Mouse (Mus musculus) midbrain, embryonic 11.5 days (tissue): ENCODE measurements at regions not wholly inside any gene's neighbourhood (a gene's known extent, or its start where the extent isn't known, plus 50 kb on each side); places are given as distances from the start of the nearest gene placed in this dataset.

ENCODE experiments used
- ATAC-seq: fragments of 200-750 bp; cut with Nextera tagmentation; 2 replicates; pipeline ENCODE4 v1.8.0; 2017; ENCODE audit warnings: moderate TSS enrichment, moderate library complexity; ENCODE audit not compliant: low FRiP score
- DNase-seq: peaks from one replicate; pipeline ENCODE4 v3.0.0; 2015; ENCODE audit warnings: low spot score; ENCODE audit errors: missing footprints
- H3K27ac ChIP-seq: fragments of 300-500 bp; sonication (generic); 2 replicates; pipeline ENCODE4 v1.5.1; 2014; ENCODE audit warnings: low read depth, low read length
- H3K27me3 ChIP-seq: fragments of 300-500 bp; sonication (generic); 2 replicates; pipeline ENCODE4 v1.6.1; 2014; ENCODE audit warnings: mild to moderate bottlenecking, low read length, moderate library complexity, mixed read lengths; ENCODE audit not compliant: control insufficient read depth, insufficient read depth
- H3K36me3 ChIP-seq: fragments of 300-500 bp; sonication (generic); 2 replicates; pipeline ENCODE4 v1.6.1; 2014; ENCODE audit warnings: mild to moderate bottlenecking, low read length, moderate library complexity, mixed read lengths; ENCODE audit not compliant: control insufficient read depth, insufficient read depth
- H3K4me1 ChIP-seq: fragments of 300-500 bp; sonication (generic); 2 replicates; pipeline ENCODE4 v1.6.1; 2014; ENCODE audit warnings: low read length; ENCODE audit not compliant: control insufficient read depth, insufficient read depth
- H3K4me2 ChIP-seq: fragments of 300-500 bp; sonication (generic); 2 replicates; pipeline ENCODE4 v1.6.1; 2014; ENCODE audit warnings: mild to moderate bottlenecking, moderate library complexity
- H3K4me3 ChIP-seq: fragments of 300-500 bp; sonication (generic); 2 replicates; pipeline ENCODE4 v1.5.1; 2014; ENCODE audit warnings: low read depth, low read length
- H3K9ac ChIP-seq: fragments of 300-500 bp; sonication (generic); 2 replicates; pipeline ENCODE4 v1.6.1; 2014; ENCODE audit warnings: low read length
- H3K9me3 ChIP-seq: fragments of 300-500 bp; sonication (generic); 2 replicates; pipeline ENCODE4 v1.6.1; 2016; ENCODE audit warnings: low read length; ENCODE audit not compliant: control insufficient read depth
- WGBS: fragments of 180-500 bp; shearing (Covaris S2); extraction: QIAGEN DNeasy Blood & Tissue Kit; methylation state at CpG from one replicate; pipeline ENCODE4 v1.1.7; 2014; 5-methylcytosine and 5-hydroxymethylcytosine counted together

- H3K36me3 ChIP-seq = no peaks in the 10 kb centered on the region
- no peaks in the 10 kb centered on the region for H3K4me1 ChIP-seq
- no peak overlapping the region for H3K4me2 ChIP-seq
- no peak overlapping the region for H3K9ac ChIP-seq
- no peaks in the 10 kb centered on the region for H3K27me3 ChIP-seq
- no peak overlapping the region for H3K4me3 ChIP-seq
- no peaks in the 10 kb centered on the region for H3K9me3 ChIP-seq
- DNase-seq (peak; percentile 67), ATAC-seq (no peak)
- H3K27ac ChIP-seq = no peak overlapping the region
- 65% methylated on average over 4 of the region's 4 CpGs for WGBS
Measured at GRCm38 (mm10) chr14:25245691-25246090, 213.3 kb upstream of the Zmiz1 start.

GRCm38 (mm10) chr14:25248941-25249340 lies 210.0 kb upstream of the Zmiz1 start:
- WGBS = 87% methylated on average over 3 of the region's 3 CpGs
- H3K4me3 ChIP-seq = no peak overlapping the region

DNA sequence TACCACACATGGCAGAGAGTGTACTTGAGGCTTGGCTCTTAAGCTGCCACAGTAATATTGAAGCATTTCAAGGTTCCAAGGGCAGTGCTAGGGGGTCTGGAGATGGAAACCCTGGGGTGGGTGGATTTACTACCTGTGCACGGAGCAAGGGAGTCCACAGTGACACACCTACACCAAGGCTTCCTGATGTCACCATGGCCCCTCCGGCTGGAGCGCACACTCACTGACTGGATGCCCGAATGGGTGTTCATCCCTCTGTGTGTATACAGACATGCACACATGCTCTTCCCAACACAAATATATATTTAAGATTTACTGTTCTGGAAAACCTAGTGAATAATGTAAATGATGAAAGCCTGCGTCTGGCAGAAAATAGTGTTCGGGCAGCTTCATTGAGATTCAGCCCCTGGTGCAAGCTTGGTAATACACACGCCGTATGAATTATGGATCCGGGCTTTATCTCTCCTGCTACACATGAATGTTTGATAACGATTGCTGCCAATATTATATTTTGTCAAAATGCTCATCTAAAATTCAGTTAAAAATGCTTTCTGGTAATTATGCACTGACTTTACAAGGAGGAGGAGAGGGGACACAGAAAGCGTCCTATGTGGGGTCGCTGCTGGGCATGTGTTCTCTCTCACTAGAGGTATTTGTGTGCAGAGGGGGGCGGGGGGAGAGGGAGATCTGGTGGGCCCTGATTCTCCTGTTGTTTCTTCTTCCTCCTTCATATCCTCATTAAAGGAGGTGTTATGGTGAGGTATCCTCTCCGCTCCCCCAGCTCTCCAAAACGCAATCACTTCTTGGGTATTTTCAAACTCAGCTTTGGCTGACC lies 205.8 kb upstream of the Zmiz1 start:
- H3K36me3 ChIP-seq = no peaks in the 10 kb centered on the region
- 94% methylated on average over 15 of the region's 15 CpGs for WGBS

More at GRCm38 (mm10) chr14:25248941-25249340, 210.0 kb upstream of the Zmiz1 start:
- no peak overlapping the region for H3K27ac ChIP-seq
- ATAC-seq (no peak), DNase-seq (peak; percentile 54)
- no peak overlapping the region for H3K4me2 ChIP-seq
- no peak overlapping the region for H3K9ac ChIP-seq
- H3K36me3 ChIP-seq = no peaks in the 10 kb centered on the region
- no peaks in the 10 kb centered on the region for H3K27me3 ChIP-seq
- no peaks in the 10 kb centered on the region for H3K4me1 ChIP-seq
- no peaks in the 10 kb centered on the region for H3K9me3 ChIP-seq

GRCm38 (mm10) chr14:25263121-25263520 lies 195.9 kb upstream of the Zmiz1 start:
- Histone ChIP-seq H3K36me3 (no peaks in the 10 kb centered on the region), H3K4me1 (no peaks in the 10 kb centered on the region; the same call in 1 of the 2 replicates), H3K9me3 (no peaks in the 10 kb centered on the region), H3K4me3 (no peak overlapping the region), H3K4me2 (no peak overlapping the region), H3K9ac (no peak overlapping the region), H3K27ac (no peak overlapping the region), H3K27me3 (no peaks in the 10 kb centered on the region)
- DNase-seq (no peak), ATAC-seq (no peak)
- WGBS = 90% methylated on average over 1 of the region's 1 CpGs

More for the DNA sequence above, 205.8 kb upstream of the Zmiz1 start:
- no peaks in the 10 kb centered on the region for H3K9me3 ChIP-seq
- no peak overlapping the region for H3K27ac ChIP-seq
- ATAC-seq (no peak), DNase-seq (peak; percentile 66)
- H3K4me3 ChIP-seq = no peak overlapping the region
- no peak overlapping the region for H3K4me2 ChIP-seq
- no peaks in the 10 kb centered on the region for H3K4me1 ChIP-seq
- no peak overlapping the region for H3K9ac ChIP-seq
- no peaks in the 10 kb centered on the region for H3K27me3 ChIP-seq

DNA sequence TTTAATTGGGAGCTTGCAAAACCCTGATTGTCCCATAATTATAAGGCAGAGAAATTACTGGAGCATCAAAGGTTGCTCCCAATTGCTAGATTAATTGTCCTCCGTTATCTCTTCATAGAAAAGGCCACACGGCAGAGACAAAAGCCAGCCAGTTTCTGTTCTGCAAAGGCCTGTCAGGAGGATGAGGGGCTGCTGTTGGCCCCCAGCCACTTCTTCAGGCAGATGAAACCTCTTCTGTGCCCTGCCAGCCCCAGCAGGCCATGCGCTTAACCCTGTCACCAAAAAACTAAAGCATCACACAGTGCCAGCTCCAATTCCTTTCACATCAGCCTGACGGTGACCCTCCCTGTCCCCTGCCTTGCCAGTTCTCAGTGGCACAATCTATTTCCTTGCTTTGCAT lies 192.1 kb upstream of the Zmiz1 start:
- Histone ChIP-seq H3K36me3 (no peaks in the 10 kb centered on the region), H3K9me3 (no peaks in the 10 kb centered on the region), H3K4me2 (no peak overlapping the region), H3K4me3 (no peak overlapping the region), H3K27me3 (no peaks in the 10 kb centered on the region), H3K27ac (no peak overlapping the region; the same call in 1 of the 2 replicates), H3K9ac (no peak overlapping the region), H3K4me1 (no peaks in the 10 kb centered on the region; the same call in 1 of the 2 replicates)
- WGBS = 58% methylated on average over 4 of the region's 4 CpGs
- DNase-seq (no peak), ATAC-seq (no peak)

- H3K27me3 ChIP-seq = no peaks in the 10 kb centered on the region
- H3K36me3 ChIP-seq = no peaks in the 10 kb centered on the region
- no peaks in the 10 kb centered on the region; the same call in 1 of the 2 replicates for H3K4me1 ChIP-seq
- no peak for DNase-seq
- no peak for ATAC-seq
- no peak overlapping the region for H3K9ac ChIP-seq
- H3K9me3 ChIP-seq = no peaks in the 10 kb centered on the region
- H3K4me2 ChIP-seq = no peak overlapping the region
- no peak overlapping the region for H3K27ac ChIP-seq
- WGBS = 72% methylated on average over 13 of the region's 13 CpGs
- H3K4me3 ChIP-seq = no peak overlapping the region
Measured at GRCm38 (mm10) chr14:25268090-25268631, 190.8 kb upstream of the Zmiz1 start.

- Histone ChIP-seq H3K9me3 (no peaks in the 10 kb centered on the region), H3K27me3 (no peaks in the 10 kb centered on the region), H3K27ac (no peak overlapping the region), H3K4me3 (no peak overlapping the region), H3K36me3 (no peaks in the 10 kb centered on the region), H3K4me1 (no peaks in the 10 kb centered on the region; the same call in 1 of the 2 replicates), H3K9ac (no peak overlapping the region), H3K4me2 (no peak overlapping the region)
- no peak for DNase-seq
- WGBS = 45% methylated on average over 11 of the region's 11 CpGs
- ATAC-seq = peak; percentile 52; the same call in 1 of the 2 replicates
Measured at GRCm38 (mm10) chr14:25270227-25270876, 188.6 kb upstream of the Zmiz1 start.

DNA sequence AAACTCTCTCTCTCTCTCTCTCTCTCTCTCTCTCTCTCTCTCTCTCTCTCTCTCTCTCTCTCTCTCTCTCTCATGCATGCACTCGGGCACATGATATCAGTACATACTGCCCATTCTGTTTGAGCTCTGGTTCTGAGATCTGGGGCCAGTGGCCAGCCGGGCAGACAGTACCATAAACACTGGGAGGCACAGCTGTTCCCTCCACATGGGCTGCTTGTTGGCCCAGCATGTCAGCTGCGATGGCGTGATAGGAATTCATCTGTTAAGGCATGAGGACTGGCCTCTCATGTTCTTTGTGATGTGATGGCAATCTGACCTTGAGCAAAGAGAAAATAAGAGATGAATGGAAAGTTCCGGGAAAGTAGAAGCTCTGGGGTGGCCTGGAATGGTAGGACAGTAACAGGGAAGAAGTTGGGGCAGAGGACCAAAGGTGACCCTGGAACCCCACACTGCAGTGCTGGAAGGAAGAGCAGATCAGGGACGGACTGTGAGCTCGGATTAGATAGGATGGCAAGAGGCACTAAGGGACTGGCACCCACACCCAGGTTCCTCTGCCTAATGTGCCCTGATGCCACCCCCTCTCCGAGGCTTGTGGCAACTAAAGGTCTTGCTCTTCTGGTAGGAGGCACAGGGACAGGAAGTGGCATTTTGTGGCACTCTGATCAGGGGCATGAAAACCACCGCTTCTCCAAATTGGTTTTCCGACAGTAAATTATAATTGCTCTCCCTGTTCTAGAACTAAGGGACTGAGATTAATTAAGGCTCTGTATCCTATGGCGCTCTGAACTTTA lies 186.4 kb upstream of the Zmiz1 start:
- Histone ChIP-seq H3K27me3 (no peaks in the 10 kb centered on the region), H3K27ac (no peak overlapping the region), H3K4me3 (no peak overlapping the region), H3K9ac (no peak overlapping the region), H3K4me2 (no peak overlapping the region), H3K4me1 (no peaks in the 10 kb centered on the region), H3K9me3 (no peaks in the 10 kb centered on the region), H3K36me3 (no peaks in the 10 kb centered on the region)
- WGBS = 80% methylated on average over 11 of the region's 11 CpGs
- no peak for ATAC-seq
- DNase-seq = no peak
